Mouse (Mus musculus) liver, embryonic 11.5 days (tissue): ENCODE measurements around the gene Rps6kb2. TPM values are rescaled to one million over a fixed set of nuclear protein-coding genes. Genes with fewer than 3 reads are reported as not detected.

Experiments used
- ATAC-seq: fragments of 200-750 bp; cut with Nextera tagmentation; replicated peaks from 2 replicates; pipeline ENCODE4 v1.8.0; 2017; ENCODE audit warnings: moderate number of reproducible peaks, mild to moderate bottlenecking, moderate TSS enrichment, moderate library complexity; ENCODE audit not compliant: low FRiP score
- DNase-seq: peaks from one replicate; pipeline ENCODE4 v3.0.0-alpha.2; 2017; ENCODE audit warnings: low spot score
- H3K27ac ChIP-seq: fragments of 300-500 bp; sonication (generic); 2 replicates; pipeline ENCODE4 v1.5.1; 2014; ENCODE audit warnings: mild to moderate bottlenecking, low read depth, low read length, control low read depth
- H3K27me3 ChIP-seq: fragments of 300-500 bp; sonication (generic); replicated peaks from 2 replicates; pipeline ENCODE4 v1.6.1; 2014; ENCODE audit warnings: low read length, mixed read lengths; ENCODE audit not compliant: control insufficient read depth, insufficient read depth
- H3K36me3 ChIP-seq: fragments of 300-500 bp; sonication (generic); 2 replicates; pipeline ENCODE4 v1.6.1; 2014; ENCODE audit warnings: mild to moderate bottlenecking, low read length, moderate library complexity, mixed read lengths; ENCODE audit not compliant: control insufficient read depth, insufficient read depth
- H3K4me1 ChIP-seq: fragments of 300-500 bp; sonication (generic); replicated peaks from 2 replicates; pipeline ENCODE4 v1.6.1; 2014; ENCODE audit warnings: low read length, mixed read lengths; ENCODE audit not compliant: control insufficient read depth, insufficient read depth
- H3K4me2 ChIP-seq: fragments of 300-500 bp; sonication (generic); 2 replicates; pipeline ENCODE4 v1.6.1; 2014; ENCODE audit warnings: mild to moderate bottlenecking, control low read depth, moderate library complexity
- H3K4me3 ChIP-seq: fragments of 300-500 bp; sonication (generic); 2 replicates; pipeline ENCODE4 v1.5.1; 2014; ENCODE audit warnings: low read depth, low read length, control low read depth
- H3K9ac ChIP-seq: fragments of 300-500 bp; sonication (generic); 2 replicates; pipeline ENCODE4 v1.6.1; 2014; ENCODE audit warnings: low read depth, low read length, control low read depth
- H3K9me3 ChIP-seq: fragments of 300-500 bp; sonication (generic); 2 replicates; pipeline ENCODE4 v1.6.1; 2016; ENCODE audit warnings: low read length, inconsistent platforms, mixed read lengths; ENCODE audit not compliant: control insufficient read depth
- WGBS: fragments of 180-500 bp; shearing (Covaris S2); extraction: QIAGEN DNeasy Blood & Tissue Kit; methylation state at CpG from one replicate; pipeline ENCODE4 v1.1.7; 2014; 5-methylcytosine and 5-hydroxymethylcytosine counted together
- polyA plus RNA-seq: library from polyadenylated mRNA; unstranded; fragments of >200 nt; fragmentation: Nextera tagmentation; extraction: Ambion mirVana; gene quantifications from 2 replicates; pipeline ENCODE4 v1.2.1, GENCODE M21; 2014

Rps6kb2 gene
- polyA plus RNA-seq, 1 experiment from 2014 or later, result 53.5 TPM

DNA sequence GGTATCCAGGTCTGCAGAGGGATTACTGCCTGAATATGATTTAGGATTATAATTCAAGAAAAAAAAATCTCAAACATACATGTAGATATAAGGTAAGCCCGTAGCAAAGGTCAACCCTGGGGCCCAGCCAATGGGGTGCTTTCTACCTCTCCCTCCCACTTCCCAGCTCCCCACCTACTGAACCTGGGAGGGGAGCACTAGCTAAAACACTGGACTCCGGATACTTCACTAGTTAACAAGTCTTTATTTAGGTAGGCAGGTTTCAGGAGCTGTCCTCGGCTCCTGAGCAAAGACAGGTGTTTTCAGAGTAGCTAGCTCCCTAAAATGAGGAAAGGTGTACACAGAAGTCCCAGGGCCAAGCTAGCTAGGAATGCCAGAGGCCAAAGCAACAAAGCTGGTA, 946 bp upstream of the Rps6kb2 start:
- WGBS, result 78% methylated on average over 3 of the region's 3 CpGs
- ATAC-seq (no peak), DNase-seq (no peak)
- Histone ChIP-seq H3K4me1 (peaks cover 7% of the 10 kb centered on the region), H3K36me3 (peaks cover 9% of the 10 kb centered on the region), H3K27me3 (no peaks in the 10 kb centered on the region), H3K4me3 (no peak overlapping the region), H3K9ac (no peak overlapping the region), H3K27ac (no peak overlapping the region), H3K9me3 (no peaks in the 10 kb centered on the region), H3K4me2 (no peak overlapping the region)

DNA sequence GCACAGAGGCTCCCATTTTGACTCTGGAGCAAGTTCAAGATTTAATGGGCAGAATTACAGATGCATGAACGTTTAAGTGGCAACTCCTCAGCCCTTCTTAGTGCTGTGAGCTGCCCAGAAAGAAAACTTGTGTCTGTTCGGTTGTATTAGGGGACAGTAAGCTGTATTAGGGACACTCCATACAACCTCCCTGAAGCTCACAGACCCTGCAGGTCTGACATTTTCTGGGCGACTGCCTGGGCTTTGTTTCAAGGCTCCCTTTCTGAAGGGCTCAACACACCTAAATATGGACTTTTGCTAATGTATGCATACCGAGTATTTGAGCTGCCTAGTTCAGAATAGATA, 361 bp upstream of the Rps6kb2 start:
- WGBS, result 38% methylated on average over 4 of the region's 4 CpGs
- 0 out of 2 replicates have a peak overlapping the region, but pooled peaks have one; percentile 22 for H3K27ac ChIP-seq
- no peaks in the 10 kb centered on the region for H3K27me3 ChIP-seq
- peak overlapping the region; percentile 64 for H3K4me3 ChIP-seq
- peaks cover 13% of the 10 kb centered on the region for H3K36me3 ChIP-seq
- DNase-seq (no peak), ATAC-seq (peak; percentile 18; the same call in 1 of the 2 replicates)
- peaks cover 7% of the 10 kb centered on the region for H3K4me1 ChIP-seq
- H3K9me3 ChIP-seq, result no peaks in the 10 kb centered on the region
- peak overlapping the region; percentile 77 for H3K9ac ChIP-seq
- H3K4me2 ChIP-seq, result peak overlapping the region; percentile 94

DNA sequence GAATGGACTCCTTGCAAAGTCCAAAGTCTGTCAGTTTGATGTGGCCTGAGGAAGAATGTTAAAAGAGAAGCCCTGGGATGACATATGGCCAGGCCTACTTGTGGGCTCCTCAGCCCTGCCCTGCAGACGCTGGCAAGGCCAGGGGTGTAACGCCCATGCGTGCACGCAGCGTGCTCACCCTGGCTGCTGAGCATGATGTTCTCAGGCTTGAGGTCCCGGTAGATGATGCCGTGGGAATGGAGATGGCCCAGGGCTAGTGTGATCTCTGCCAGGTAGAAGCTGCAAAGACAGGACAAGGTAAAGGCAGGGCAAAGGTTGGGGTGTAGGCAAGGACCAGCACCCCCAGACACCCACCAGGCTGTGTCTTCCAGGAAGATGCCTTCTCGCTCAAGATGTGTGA, 4.1 kb downstream of the Rps6kb2 start:
- H3K9ac ChIP-seq, result no peak overlapping the region
- no peak overlapping the region for H3K4me3 ChIP-seq
- H3K4me2 ChIP-seq, result no peak overlapping the region
- no peak overlapping the region for H3K27ac ChIP-seq
- no peak for DNase-seq
- no peaks in the 10 kb centered on the region for H3K27me3 ChIP-seq
- WGBS, result 94% methylated on average over 8 of the region's 8 CpGs
- no peaks in the 10 kb centered on the region for H3K9me3 ChIP-seq
- no peak for ATAC-seq
- peaks cover 18% of the 10 kb centered on the region for H3K4me1 ChIP-seq
- H3K36me3 ChIP-seq, result peaks cover 33% of the 10 kb centered on the region

DNA sequence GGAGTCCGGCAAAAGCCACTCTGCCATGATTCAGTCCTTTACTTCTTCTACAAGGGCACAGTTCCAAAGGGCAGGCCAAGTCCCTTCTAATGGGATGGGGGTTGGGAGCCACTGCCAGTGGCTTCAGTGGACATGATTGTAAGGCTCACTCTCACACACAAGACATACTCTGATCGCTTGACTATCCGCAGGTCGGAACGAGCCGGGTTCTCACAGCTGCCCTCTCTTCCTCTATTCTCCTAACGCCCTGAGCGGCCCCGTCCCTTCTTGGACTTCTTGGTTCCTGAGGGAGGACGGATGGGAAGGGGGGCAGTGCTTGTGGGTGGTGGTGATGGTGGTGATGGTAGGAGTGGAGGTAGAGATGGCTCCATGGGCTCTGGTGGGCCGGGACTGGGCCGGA, 6.4 kb downstream of the Rps6kb2 start:
- DNase-seq (no peak), ATAC-seq (no peak)
- H3K9ac ChIP-seq, result no peak overlapping the region
- H3K4me3 ChIP-seq, result no peak overlapping the region
- no peak overlapping the region for H3K4me2 ChIP-seq
- H3K27ac ChIP-seq, result no peak overlapping the region
- H3K27me3 ChIP-seq, result no peaks in the 10 kb centered on the region
- H3K36me3 ChIP-seq, result peaks cover 31% of the 10 kb centered on the region
- 93% methylated on average over 12 of the region's 12 CpGs for WGBS
- peaks cover 12% of the 10 kb centered on the region; the same call in 1 of the 2 replicates for H3K4me1 ChIP-seq
- H3K9me3 ChIP-seq, result no peaks in the 10 kb centered on the region

DNA sequence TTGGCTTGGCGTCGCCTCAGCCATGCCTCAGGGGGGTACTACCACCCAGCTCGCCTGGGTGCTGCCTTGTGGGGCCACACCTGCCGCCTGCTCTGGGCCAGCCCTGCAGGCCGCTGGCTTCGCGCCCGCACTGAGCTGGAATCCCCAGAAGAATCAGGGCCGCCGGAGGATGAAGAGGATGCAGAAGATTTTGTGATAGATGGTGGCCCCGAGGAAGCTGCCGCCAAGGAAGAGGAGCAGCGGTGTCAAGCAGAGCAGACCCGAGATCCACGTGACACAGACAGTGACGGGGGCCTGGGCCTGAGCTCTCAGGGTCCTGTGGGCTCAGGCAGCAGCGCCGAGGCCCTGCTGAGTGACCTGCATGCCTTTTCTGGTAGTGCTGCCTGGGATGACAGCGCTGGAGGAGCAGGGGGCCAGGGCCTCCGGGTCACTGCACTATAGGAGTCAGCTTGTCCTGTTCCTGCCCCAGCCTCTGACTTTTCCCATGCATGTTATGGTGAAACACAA, 7.0 kb downstream of the Rps6kb2 start:
- H3K9ac ChIP-seq, result peak overlapping the region; percentile 12; the same call in 1 of the 2 replicates
- ATAC-seq, result no peak
- H3K4me3 ChIP-seq, result no peak overlapping the region
- 0 out of 2 replicates have a peak overlapping the region, but pooled peaks have one; percentile 22 for H3K27ac ChIP-seq
- H3K27me3 ChIP-seq, result no peaks in the 10 kb centered on the region
- WGBS, result 78% methylated on average over 20 of the region's 20 CpGs
- DNase-seq, result no peak
- peaks cover 12% of the 10 kb centered on the region; the same call in 1 of the 2 replicates for H3K4me1 ChIP-seq
- no peaks in the 10 kb centered on the region for H3K9me3 ChIP-seq
- H3K4me2 ChIP-seq, result peak overlapping the region; percentile 55; the same call in 1 of the 2 replicates
- H3K36me3 ChIP-seq, result peaks cover 30% of the 10 kb centered on the region

DNA sequence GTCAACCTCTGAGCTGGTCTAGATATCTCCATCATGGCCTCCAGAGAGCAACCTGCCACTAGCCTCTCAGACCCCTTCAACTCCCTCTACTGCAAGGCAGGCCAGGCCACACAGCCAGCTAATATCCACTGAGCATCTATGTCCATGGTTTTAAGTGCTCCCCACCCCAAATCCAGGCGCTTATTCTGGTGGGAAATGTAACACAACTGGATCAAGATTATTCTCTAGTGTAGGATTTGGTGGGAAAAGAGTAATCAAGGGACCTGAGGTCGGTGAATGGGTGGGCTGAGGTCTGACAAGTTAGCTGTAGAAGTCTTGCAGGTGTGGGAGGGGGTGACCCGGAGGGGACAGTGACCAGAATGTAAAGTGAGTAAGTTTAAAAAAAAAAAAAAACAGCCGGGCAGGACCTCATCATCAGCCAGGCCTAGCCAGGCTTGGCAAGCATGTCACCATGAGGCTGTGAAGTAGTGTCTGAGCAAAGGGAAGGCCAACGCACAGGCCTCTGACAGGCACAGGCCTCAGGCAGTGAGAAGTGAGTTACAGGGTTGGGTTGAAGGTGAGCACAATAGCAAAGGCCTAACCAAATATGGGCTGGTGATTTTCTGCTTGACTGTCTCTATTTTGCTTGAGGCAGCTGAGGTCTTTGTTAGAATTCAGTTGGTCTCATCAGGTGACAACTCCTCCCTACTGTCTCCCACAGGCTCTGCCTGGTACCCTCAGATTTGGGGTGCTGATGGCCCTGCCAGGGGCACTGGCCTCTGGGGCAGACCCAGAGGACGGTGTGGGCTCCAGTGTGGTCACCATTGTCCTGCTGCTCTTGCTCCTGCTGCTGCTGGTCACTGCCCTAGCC, 7.7 kb downstream of the Rps6kb2 start:
- Histone ChIP-seq H3K27me3 (no peaks in the 10 kb centered on the region), H3K9me3 (no peaks in the 10 kb centered on the region), H3K27ac (peak overlapping the region; percentile 39; the same call in 1 of the 2 replicates), H3K36me3 (peaks cover 32% of the 10 kb centered on the region), H3K4me1 (peaks cover 12% of the 10 kb centered on the region; the same call in 1 of the 2 replicates), H3K4me3 (peak overlapping the region; percentile 34), H3K9ac (peak overlapping the region; percentile 54), H3K4me2 (peak overlapping the region; percentile 55)
- WGBS, result 65% methylated on average over 6 of the region's 6 CpGs
- no peak for ATAC-seq
- no peak for DNase-seq

DNA sequence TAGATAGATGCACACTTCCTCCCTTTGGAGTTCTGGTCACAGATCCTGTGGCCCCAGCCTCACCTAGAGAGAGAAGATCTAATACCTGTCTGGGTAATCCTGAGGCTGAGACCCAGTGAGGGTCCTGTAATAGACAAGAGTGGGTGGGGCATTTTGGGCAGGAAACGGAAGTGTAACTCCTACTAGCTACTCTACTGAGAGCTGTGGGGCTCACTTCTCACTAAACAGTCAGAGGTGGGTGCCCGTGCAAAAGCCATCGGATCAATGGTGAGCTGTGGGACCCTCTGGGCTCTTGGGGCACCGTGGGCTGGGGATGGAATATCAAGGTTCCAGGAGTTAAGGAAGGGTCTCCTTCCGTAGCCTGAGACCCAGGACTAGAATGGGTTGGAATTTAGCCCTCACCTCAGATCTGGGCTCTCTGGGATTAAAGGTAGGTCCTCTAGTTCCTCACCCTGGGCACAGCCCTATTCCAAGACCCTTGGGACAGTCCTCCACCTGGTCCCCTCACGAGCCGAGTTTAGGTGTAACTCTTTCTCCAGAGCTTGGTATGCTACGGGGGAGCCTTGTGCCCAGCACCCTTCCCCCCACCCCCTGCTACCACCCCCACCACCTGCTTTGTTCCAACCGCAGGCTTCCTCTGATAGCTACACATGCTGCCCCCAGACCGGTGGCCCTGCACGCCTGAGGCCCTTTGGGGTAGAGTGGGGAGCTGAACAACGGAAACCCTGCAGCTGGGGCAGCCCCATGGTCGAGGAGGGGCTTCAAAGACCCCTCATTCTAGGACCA, 8.5 kb downstream of the Rps6kb2 start:
- Histone ChIP-seq H3K4me1 (peaks cover 14% of the 10 kb centered on the region), H3K4me2 (peak overlapping the region; percentile 55), H3K9ac (peak overlapping the region; percentile 54), H3K27me3 (no peaks in the 10 kb centered on the region), H3K9me3 (no peaks in the 10 kb centered on the region), H3K36me3 (peaks cover 32% of the 10 kb centered on the region), H3K4me3 (peak overlapping the region; percentile 34), H3K27ac (peak overlapping the region; percentile 39; the same call in 1 of the 2 replicates)
- peak; percentile 34; the same call in 1 of the 2 replicates for ATAC-seq
- WGBS, result 46% methylated on average over 13 of the region's 13 CpGs
- DNase-seq, result no peak

DNA sequence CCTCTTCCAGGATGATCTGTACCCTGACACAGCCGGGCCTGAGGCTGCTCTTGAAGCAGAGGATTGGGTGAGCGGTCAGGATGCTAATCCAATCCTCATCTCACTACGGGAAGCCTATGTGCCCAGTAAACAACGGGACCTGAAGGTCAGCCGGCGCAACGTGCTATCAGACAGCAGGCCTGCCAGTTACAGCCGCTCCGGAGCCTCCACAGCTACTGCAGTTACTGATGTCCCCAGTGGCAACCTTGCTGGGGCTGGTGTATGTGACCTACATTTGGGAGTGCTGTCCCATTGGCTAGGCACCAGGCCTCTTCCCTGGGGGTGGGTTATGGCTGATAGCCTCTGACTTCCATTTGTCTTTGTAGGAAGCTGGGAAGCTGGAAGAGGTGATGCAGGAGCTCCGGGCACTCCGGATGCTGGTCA, 9.9 kb downstream of the Rps6kb2 start, which contains the start of gene Ptprcap:
Gene Ptprcap, plus strand, starts transcription at position 373 of the 423 bp plus-strand sequence.
- peaks cover 21% of the 10 kb centered on the region for H3K4me1 ChIP-seq
- peak within 1 kb of the TSS; percentile 34 for H3K4me3 ChIP-seq
- peak within 1 kb of the TSS; percentile 39; the same call in 1 of the 2 replicates for H3K27ac ChIP-seq

More for the DNA sequence above, 9.9 kb downstream of the Rps6kb2 start, which contains the start of gene Ptprcap:
- ATAC-seq (no peak), DNase-seq (no peak)
- Histone ChIP-seq H3K4me2 (peak within 1 kb of the TSS; percentile 55), H3K9me3 (no peaks in the 10 kb centered on the region), H3K9ac (peak within 1 kb of the TSS; percentile 54; the same call in 1 of the 2 replicates), H3K36me3 (peaks cover 27% of the 10 kb centered on the region), H3K27me3 (no peaks in the 10 kb centered on the region)
- WGBS, result 63% methylated on average over 11 of the region's 11 CpGs
